Mouse (Mus musculus) G1E (cell line): Measurements from ENCODE around the gene Mme.

Experiments
- CTCF ChIP-seq: IDR thresholded peaks from 2 replicates; pipeline ENCODE4 v1.5.1; 2012; ENCODE audit warnings: low read depth, low read length, inconsistent platforms, mixed read lengths
- GATA1 ChIP-seq: IDR thresholded peaks from 2 replicates; pipeline ENCODE4 v1.6.1; 2012; ENCODE audit warnings: borderline replicate concordance, low read length, inconsistent platforms, mixed read lengths
- GATA2 ChIP-seq: IDR thresholded peaks from 2 replicates; pipeline ENCODE4 v1.6.1; 2012; ENCODE audit warnings: low read depth, low read length, inconsistent platforms, borderline replicate concordance
- POLR2AphosphoS5 ChIP-seq: IDR thresholded peaks from 2 replicates; pipeline ENCODE4 v1.6.1; 2012; ENCODE audit warnings: low read depth, low read length, inconsistent platforms; ENCODE audit not compliant: insufficient replicate concordance
- TAL1 ChIP-seq: conservative IDR thresholded peaks from 2 replicates; pipeline ENCODE4 v1.6.1; 2012; ENCODE audit warnings: low read depth, low read length, inconsistent platforms, mixed read lengths

DNA sequence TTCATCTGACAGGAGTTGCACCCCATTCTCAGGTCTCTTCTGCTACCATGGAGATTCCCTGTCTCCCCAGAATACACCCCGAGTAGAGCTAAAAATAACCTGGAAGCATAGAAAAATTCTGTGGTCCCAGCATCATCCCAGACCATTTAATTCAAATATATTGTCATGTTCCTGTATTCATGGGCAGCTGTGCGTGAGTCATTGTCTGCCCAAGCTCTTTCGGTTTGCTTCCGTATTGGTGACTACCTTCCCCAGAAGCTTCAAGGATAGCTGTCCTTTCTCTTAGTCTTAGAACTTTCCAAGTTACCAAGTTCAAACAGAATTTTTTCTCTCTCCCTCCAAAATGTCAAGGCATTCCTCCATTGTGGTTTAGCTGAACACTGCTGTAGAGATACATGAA lies 169.7 kb downstream of the Mme start:
- TF ChIP-seq POLR2AphosphoS5 (no peak), GATA1 (no peak), CTCF (no peak), TAL1 (no peak), GATA2 (no peak)
